Mouse (Mus musculus) G1E-ER4 (cell line): ENCODE measurements around the gene Tdrd5. TPM values are rescaled to one million over a fixed set of nuclear protein-coding genes. Genes with fewer than 3 reads are reported as not detected.

ENCODE experiments used
- GATA1 ChIP-seq: IDR thresholded peaks from one replicate; pipeline ENCODE4 v1.8.0; 2012; ENCODE audit warnings: low read length, inconsistent platforms
- polyA plus RNA-seq: library from polyadenylated mRNA; stranded (reverse); fragments of >175 nt; gene quantifications from 2 replicates; pipeline ENCODE4 v1.2.3, GENCODE M21; 2012

Gene Tdrd5
- polyA plus RNA-seq, 1 experiment = not detected

DNA sequence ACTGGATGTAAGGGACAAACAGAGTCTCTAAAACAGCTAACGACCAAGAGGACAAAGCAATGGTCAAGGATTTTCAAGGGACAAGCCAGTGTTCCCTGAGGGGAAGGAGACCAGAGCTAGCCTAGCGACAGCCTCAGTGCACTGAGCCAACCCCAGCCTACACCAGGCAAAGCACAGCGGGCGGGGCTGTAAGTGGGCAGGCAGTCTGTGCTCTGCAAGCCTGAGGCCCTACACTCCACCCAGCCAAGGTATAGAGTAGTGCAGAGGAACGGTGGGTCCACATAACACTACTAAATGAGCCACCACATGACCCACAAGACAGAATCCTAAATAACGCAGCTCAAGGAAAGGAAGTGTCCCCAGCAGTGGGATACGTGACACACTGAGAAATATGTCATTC lies 29.8 kb downstream of the Tdrd5 start:
- TF ChIP-seq GATA1 = no peak

DNA sequence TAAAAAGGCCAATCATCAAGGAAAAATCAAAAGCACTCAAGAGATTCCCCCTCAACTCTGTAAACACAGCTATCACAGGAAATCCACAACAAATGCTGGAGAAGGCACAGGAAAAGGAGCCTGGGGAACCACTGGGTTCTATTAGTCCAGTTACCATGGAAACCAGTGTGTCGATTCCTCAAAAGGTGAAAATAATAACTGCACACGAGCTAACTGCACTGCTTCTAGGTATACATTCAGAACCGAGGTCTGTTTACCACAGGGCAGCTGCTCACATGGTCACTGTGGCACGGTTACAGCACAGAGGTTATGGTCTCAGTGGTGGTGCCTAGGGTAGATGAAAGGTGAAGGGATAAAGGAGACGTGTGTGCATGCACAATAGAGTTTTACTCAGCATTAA lies 31.8 kb downstream of the Tdrd5 start:
- no peak for TF ChIP-seq GATA1

DNA sequence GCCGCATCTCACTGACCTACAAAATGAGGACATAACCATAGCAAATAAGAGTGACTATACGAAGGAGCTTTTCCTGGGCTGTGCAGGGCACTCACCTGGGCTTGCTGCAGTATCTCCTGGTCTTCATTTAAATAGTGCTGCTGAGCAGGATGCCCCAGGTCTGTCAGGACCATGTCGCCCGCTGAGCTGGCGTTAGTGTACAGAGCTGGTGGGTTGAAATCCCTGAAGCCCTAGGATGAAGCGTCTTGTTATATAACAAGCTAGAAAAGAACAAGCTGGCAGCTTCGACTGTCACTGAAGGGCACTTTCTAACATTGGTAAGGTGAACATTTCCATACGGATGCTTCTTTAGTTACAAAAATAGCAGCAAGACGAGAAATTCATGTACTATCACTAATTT lies 33.0 kb downstream of the Tdrd5 start:
- TF ChIP-seq GATA1 = no peak

DNA sequence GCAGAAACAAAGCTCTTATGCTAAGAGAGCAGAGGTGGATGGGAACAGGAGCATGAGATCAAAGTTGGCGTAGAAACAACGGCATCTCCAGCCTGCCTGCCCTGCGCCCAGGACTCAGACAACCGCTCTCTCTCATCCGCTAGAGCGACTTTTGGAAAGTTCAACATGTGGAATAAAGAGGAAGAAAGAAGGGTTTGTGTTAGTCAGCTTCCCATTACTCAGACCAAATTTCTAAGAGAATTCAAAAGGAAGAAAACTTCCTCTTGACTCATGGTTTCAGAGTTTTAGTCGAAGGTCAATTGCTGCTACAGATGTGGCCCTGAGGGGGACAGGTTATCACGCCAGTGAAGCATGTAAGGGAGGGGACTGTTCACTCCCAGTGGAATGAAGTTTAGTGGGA lies 39.5 kb downstream of the Tdrd5 start:
- TF ChIP-seq GATA1 = no peak

- no peak for TF ChIP-seq GATA1
Observed at GRCm38 (mm10) chr1:156263352-156263751, 40.1 kb downstream of the Tdrd5 start.

DNA sequence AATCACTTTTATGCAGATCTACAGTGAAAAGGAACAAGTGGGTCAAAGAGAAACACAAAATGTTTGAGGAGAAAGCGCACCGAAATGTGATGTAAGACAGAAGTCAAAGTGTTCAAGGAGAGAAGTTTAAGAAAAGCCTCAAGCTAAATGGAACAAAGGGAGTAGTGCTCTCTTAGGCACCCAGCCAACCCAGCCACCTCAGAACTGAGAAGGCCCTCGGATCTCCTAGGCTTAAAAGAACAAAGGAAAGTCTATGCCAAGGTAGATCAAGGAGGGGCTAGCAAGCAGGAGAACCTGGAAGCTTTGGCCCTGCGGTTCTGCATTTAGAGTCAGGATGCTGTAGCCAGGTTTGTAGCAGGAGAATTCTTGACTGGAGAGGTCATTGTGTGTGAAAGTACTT lies 48.6 kb downstream of the Tdrd5 start:
- no peak for TF ChIP-seq GATA1

DNA sequence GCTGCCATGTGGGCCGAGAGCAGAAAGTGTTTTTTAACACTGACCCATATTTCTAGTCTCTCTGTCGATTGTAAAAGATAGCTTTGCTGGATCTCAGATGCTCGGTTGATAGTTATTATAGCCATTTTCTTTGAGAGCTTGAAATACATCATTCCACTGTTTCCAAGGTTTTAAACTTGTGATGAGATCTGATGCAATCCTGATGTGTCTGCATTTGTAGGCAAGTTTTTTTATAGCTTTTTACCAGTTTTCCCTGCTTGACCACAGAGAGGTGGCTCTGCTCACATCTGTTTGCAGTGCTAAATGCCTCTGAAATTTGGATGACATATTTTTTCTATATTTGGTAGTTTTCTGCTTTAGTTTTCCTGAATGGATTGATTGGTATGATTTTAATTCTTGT lies 55.6 kb downstream of the Tdrd5 start:
- no peak for TF ChIP-seq GATA1

- TF ChIP-seq GATA1 = no peak
Observed at GRCm38 (mm10) chr1:156241713-156242348, 61.6 kb downstream of the Tdrd5 start.

GRCm38 (mm10) chr1:156241035-156241434 lies 62.4 kb downstream of the Tdrd5 start:
- TF ChIP-seq GATA1 = no peak

DNA sequence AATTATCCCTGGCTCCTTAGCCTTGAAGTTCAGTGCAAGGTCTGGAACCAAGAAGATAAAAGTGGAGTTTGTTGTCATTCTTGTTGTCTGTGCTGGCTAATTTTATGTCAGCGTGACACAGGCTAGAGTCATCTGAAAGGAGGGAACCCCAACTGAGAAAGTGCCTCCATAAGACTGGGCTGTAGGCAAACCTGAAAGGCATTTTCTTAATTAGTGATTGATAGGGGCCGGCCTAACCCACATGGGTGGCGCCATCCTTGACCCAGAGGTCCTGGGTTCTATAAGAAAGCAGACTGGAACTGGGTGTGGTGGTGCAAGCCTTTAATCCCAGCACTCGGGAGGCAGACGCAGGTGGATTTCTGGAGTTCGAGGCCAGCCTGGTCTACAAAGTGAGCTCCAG lies 72.3 kb downstream of the Tdrd5 start:
- no peak for TF ChIP-seq GATA1

DNA sequence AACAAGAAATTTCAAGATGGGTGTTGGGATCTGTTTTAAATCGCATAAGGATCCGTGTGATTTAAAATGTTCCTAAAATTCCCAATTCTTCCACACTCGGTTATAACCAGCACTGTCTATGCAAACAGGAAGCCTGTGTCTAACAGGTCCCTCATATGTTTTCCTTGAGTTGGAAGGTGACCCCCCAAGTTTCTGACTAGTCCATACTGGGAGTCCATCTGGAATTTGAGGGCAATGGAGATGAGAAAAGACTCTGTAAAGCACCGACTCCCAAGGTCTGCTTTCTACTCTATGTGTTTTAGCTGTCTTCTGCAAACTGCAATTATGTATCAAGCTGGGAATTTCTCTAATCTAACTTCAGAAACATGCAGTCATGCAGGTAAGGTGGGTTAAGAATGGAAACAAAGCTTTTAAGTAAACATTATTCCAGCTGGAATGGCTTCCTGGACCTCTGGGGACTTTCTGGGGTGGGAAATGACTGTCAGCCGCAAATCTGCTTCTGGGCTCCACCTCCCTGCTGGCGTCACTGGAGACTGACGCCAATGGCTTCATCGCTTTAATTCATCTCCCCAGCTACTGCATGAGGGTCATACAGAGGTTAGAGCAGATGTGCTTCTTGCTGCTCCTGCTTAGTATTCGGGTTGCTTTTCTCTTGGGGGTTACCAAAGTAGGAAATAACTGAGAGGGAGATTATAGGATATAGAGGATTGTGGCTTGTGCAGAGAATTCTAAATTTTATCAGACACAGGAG lies 73.0 kb downstream of the Tdrd5 start:
- TF ChIP-seq GATA1 = no peak

GRCm38 (mm10) chr1:156229448-156229847 lies 74.0 kb downstream of the Tdrd5 start:
- no peak for TF ChIP-seq GATA1

GRCm38 (mm10) chr1:156228728-156229127 lies 74.7 kb downstream of the Tdrd5 start:
- TF ChIP-seq GATA1 = no peak

GRCm38 (mm10) chr1:156226903-156227302 lies 76.6 kb downstream of the Tdrd5 start:
- peak; percentile 73 for TF ChIP-seq GATA1

DNA sequence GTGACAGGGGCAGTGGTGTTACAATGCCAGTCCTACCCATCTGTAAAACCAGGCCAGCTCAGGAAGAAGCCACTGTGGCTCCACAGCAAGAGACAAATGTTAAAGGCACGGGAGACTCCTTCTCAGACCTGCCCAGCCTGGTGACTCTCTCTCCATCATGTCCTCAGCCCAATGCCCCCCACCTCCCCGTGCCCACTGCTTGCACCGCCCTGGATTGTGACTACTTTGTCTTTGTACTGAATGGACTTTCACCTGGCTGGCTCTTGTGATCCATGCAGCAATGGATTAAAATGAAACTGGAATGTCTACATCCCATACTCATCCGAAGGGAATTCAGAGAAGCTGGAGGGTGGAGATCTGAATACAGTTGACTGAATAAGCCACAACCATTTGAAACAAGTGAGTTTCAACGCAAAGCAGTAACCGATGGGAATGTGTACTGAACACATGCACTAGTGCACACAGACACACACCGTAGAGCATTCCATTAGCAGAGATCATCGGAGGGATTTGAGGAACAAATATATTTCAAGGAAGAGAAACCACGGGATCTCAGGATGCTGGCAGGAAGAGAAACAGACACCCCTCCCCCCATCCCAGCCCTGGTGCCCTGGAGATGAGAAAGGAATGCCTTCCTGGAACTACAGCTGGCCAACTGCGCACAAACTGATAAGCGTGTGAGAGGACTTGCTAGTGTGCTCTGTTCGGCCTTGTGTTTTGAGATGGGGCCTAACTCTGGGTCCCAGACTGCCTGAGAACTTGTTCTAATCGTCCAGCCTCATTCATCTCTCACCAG lies 81.1 kb downstream of the Tdrd5 start:
- TF ChIP-seq GATA1 = peak; percentile 16

- no peak for TF ChIP-seq GATA1
Observed at GRCm38 (mm10) chr1:156221327-156221726, 82.1 kb downstream of the Tdrd5 start.

- no peak for TF ChIP-seq GATA1
Observed at GRCm38 (mm10) chr1:156218573-156218972, 84.9 kb downstream of the Tdrd5 start.

DNA sequence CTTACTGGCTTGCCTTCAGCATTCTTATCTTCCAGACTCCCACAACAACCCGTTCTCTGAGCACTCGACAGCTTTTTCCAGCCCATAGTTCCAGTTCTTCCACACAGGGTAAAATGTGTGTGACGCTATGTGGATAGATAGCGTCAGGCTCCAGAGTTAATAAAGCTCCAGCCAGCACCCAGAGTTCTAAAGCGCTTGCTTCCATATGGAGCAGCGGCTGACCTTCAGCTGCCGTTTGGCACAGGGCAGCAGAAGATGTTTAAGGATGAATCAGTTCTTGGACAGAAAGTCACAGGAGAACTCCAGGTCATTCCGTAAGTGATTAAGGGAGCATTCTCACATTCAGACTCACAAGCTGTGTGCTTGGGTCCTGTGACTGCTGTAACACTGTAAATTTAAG lies 85.5 kb downstream of the Tdrd5 start:
- no peak for TF ChIP-seq GATA1
